16 mouse cellular contexts compared by ENCODE assay signal in the genomic region with DNA sequence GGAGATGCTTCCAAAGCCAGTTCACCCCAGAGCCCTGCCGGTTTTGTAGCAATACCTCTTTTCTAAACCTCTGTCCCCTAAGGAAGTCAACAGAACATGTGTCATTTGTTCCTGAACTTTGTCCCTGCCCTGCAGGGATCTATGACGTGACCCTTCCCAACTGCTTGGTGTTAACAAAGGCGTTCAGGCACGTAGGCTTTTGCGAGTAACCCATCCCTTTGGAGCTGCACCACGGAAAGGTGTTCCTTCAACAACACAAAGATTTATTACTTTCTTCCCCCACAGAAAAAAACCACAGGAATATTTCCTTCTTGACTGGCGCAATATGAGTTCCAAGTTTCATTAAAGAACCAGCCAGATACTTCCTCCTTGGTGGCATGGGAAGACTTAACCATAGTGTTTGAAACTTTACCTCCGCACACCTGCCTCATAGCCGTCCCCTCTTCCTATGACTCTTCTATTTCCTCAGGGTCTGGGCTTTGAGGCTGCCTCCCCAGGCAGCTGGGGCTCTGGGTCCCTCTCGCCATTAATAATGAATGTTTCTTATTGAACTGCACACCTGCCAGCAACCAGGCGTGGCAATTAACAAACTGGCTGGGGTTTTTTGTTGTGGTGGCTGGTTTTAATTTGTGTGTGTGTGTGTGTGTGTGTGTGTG. TPM values are rescaled to one million over a fixed set of nuclear protein-coding genes. Genes with fewer than 3 reads are reported as not detected.
DNase-seq lines count a peak whose midpoint lies in the region; ATAC-seq and TF ChIP-seq lines count a peak whose summit lies in the region.
"Had no signal": no experiment of that assay in that cellular context is flagged by ENCODE, and none has a peak within 500 bp of the region (broad histone marks: within the 10 kb centered on the region; RNA-seq: fewer than 3 reads in every experiment).

No protein-coding gene starts in this region.

- peaks cover 21% of the 10 kb centered on the region for H3K4me1 ChIP-seq in embryonic facial prominence, embryonic 15.5 days
- peaks cover 11% of the 10 kb centered on the region; the same call in 1 of the 2 replicates for H3K4me1 ChIP-seq in intestine, postnatal 0 days (replicated peaks; ENCODE audit: control insufficient read depth, insufficient read depth, low read length)
- peaks cover 34% of the 10 kb centered on the region for H3K4me1 ChIP-seq in megakaryocyte, embryonic 14.5 days

- peak; percentile 80 for DNase-seq in A20 (ENCODE audit: low read depth, low spot score)
- no peak for DNase-seq in urinary bladder, postnatal 4 days (ENCODE audit: low spot score in 2 of 2)
- DNase-seq in testis, postnatal 10 days (ENCODE audit: low spot score): no peak
- no peak for DNase-seq in adrenal gland, postnatal 10 days
- DNase-seq: adrenal gland, postnatal 14 days; cerebellum, adult 9-11 months; forebrain, postnatal 0 days; gastrocnemius, postnatal 10 days; kidney, adult 11 months; kidney, postnatal 4 days; lung, adult 18-20 months; midbrain, embryonic 14.5 days; thymus, adult 2 months had no signal

- no peak overlapping the region for H3K4me2 ChIP-seq in embryonic facial prominence, embryonic 15.5 days (replicated peaks)
- peak overlapping the region; percentile 38 for H3K4me2 ChIP-seq in intestine, postnatal 0 days (replicated peaks; ENCODE audit: low read depth)

- no peak for TF ChIP-seq CTCF in intestine, postnatal 0 days (IDR thresholded peaks at IDR 0.05; ENCODE audit: low read depth)

- H3K4me3 ChIP-seq in embryonic facial prominence, embryonic 15.5 days (replicated peaks): no peak overlapping the region
- H3K4me3 ChIP-seq in intestine, postnatal 0 days (ENCODE audit: low read depth, low read length): no peak overlapping the region
- peak overlapping the region; percentile 42 for H3K4me3 ChIP-seq in megakaryocyte, embryonic 14.5 days (replicated peaks)

- ATAC-seq in embryonic facial prominence, embryonic 15.5 days (ENCODE audit: insufficient number of reproducible peaks, low FRiP score, low TSS enrichment, low read depth): peak; percentile 55; the same call in 1 of the 2 replicates
- ATAC-seq in intestine, postnatal 0 days: peak; percentile 86
- ATAC-seq: forebrain, postnatal 0 days had no signal

- no peaks in the 10 kb centered on the region for H3K27me3 ChIP-seq in embryonic facial prominence, embryonic 15.5 days
- no peaks in the 10 kb centered on the region for H3K27me3 ChIP-seq in intestine, postnatal 0 days (replicated peaks; ENCODE audit: control insufficient read depth, insufficient read depth, low read length)
- peaks cover 54% of the 10 kb centered on the region for H3K27me3 ChIP-seq in megakaryocyte, embryonic 14.5 days (replicated peaks)

- no peaks in the 10 kb centered on the region for H3K9me3 ChIP-seq in embryonic facial prominence, embryonic 15.5 days (replicated peaks)
- H3K9me3 ChIP-seq in intestine, postnatal 0 days (ENCODE audit: control insufficient read depth): no peaks in the 10 kb centered on the region
- no peaks in the 10 kb centered on the region for H3K9me3 ChIP-seq in megakaryocyte, embryonic 14.5 days

- WGBS in embryonic facial prominence, embryonic 15.5 days: 53% methylated on average over 11 of the region's 11 CpGs
- 37% methylated on average over 11 of the region's 11 CpGs for WGBS in intestine, postnatal 0 days

- H3K36me3 ChIP-seq in embryonic facial prominence, embryonic 15.5 days: no peaks in the 10 kb centered on the region
- no peaks in the 10 kb centered on the region for H3K36me3 ChIP-seq in intestine, postnatal 0 days (ENCODE audit: control insufficient read depth, insufficient read depth)
- H3K36me3 ChIP-seq in megakaryocyte, embryonic 14.5 days (replicated peaks; ENCODE audit: low read length): no peaks in the 10 kb centered on the region

- no peak overlapping the region for H3K27ac ChIP-seq in embryonic facial prominence, embryonic 15.5 days (replicated peaks)
- H3K27ac ChIP-seq in intestine, postnatal 0 days (ENCODE audit: low read depth, low read length): peak overlapping the region; percentile 96

- no peak overlapping the region for H3K9ac ChIP-seq in embryonic facial prominence, embryonic 15.5 days
- no peak overlapping the region; the same call in 1 of the 2 replicates for H3K9ac ChIP-seq in intestine, postnatal 0 days (ENCODE audit: low read depth, low read length)
- H3K9ac ChIP-seq: forebrain, postnatal 0 days had no signal

RNA-seq across cellular contexts. Expression of gene Eml4, which starts 43.0 kb away (rescaled TPM):
- 29.6 and 33.2 TPM in 2 replicates for polyA plus RNA-seq in embryonic facial prominence, embryonic 15.5 days (2015; fragmentation: Nextera tagmentation; extraction: Ambion mirVana)
- 13.2 and 15.0 TPM in 2 replicates for polyA plus RNA-seq in intestine, postnatal 0 days (2015; fragmentation: Nextera tagmentation; extraction: Ambion mirVana)
- 0.95 TPM in 1 of 2 replicates, not detected in the other for polyA plus RNA-seq in megakaryocyte, embryonic 14.5 days (2012; ENCODE audit: insufficient read depth, low replicate concordance)
- 10 to 100 TPM; 19.9 to 21.8 TPM for total RNA-seq in adrenal gland, postnatal 10 days (2021)
